Mouse (Mus musculus): ENCODE measurements around the gene Mterf1b.
"Not testable (repeated sequence)": the region's sequence is repeated elsewhere in the genome, so short reads cannot be mapped to it uniquely, and the experiment has no call there.

The Mterf1b gene

DNA sequence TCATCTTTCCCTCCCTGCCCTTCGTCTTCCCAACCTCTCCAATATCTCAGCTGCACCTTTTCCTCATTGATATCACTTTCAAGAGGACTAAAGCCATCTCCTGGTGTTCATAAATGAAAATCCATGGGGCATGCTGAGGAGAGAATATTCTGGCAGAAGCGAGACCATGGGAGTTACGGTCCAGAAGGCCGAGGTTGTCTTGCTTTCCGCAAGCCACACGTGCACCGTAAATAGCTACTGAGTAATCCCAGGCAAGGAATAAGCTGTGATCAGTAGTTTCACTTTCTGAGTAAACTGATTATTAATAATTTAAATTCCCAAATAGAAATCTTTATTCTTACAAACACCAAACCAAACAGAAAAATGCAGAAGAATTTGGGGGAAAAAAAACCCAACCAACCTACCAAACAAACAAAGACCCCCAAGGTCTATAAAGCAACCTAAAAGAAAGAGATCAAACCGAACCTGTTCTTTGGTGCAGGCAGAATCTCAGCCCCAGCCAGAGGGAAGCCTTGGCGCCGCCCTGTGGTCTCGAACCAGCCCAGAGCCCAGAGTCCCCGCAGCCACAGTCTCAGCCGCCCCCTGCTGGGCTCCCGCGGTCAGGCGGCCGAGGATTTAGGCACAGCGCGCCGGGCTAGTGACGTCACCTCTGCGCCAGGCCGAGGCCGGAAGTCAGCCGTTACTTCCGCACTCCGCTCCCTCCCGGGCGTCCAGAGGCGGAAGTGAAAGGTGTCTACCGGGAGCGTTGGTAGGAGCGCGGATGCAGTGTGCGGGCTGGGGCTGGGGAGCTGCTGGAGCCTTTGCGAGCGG, at the start of gene Mterf1b:
Mterf1b (plus strand) TSS at position 697 of the 810 bp plus-strand sequence.
- peak; percentile 99 for ATAC-seq (ENCODE audit: insufficient number of reproducible peaks, low FRiP score, low TSS enrichment)

DNA sequence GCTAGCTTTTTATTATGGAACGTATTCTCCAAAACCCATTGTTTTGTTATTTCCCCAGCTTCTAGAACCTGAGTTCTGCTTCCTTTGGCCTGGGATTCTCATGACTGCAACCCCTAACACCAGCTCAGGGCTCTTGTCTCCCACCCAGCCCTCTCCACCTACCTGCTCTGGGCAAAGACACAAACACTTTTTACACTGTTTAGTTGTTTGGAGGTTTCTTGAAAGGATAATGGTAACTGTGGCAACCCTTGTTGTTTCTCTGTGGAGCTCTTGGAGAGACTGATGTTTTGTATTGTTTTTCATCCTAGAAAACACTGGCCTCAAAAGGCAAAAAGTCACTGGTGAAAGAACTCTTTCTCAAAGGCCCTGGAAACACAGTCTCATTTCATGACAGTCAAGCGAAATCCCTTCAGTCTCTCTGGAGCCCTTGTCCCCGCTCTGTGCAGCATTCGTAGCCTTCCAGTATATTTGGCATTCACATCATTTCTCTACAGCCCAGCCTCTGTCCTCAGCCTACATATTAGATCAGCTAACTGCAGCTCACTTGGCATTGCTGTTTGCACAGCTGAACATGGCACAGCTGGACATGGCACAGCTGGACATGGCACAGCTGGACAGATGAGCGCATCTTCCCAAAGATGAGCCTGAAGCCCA, 32.6 kb upstream of the Mterf1b start:
- ATAC-seq (ENCODE audit: insufficient number of reproducible peaks, low FRiP score, low TSS enrichment), result not testable (repeated sequence)

DNA sequence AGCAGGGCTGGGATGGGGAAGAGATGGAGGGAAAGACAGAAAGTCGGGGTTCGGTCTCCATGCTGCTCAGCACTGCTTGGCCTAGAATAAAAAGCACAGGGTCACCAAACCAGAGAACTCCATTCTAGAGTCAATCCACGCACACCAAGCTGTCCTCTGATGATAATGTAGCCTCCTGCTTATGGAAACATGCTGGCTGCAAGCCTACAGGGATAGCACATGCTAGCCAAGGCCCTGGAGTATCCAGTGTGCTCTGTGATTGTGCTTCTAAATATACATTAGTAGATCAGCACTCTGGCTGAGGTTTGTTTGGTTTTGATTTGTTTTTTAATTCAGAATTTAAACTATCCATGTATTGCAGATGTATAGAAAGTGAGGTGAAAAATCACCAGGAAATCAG, 30.6 kb upstream of the Mterf1b start:
- ATAC-seq (ENCODE audit: insufficient number of reproducible peaks, low FRiP score, low TSS enrichment), result no peak

GRCm38 (mm10) chr5:4162461-4162860, 29.7 kb upstream of the Mterf1b start:
- no peak for ATAC-seq (ENCODE audit: insufficient number of reproducible peaks, low FRiP score, low TSS enrichment)

GRCm38 (mm10) chr5:4167813-4168529, 24.2 kb upstream of the Mterf1b start:
- not testable (repeated sequence) for ATAC-seq (ENCODE audit: insufficient number of reproducible peaks, low FRiP score, low TSS enrichment)

GRCm38 (mm10) chr5:4168530-4168926, 23.6 kb upstream of the Mterf1b start:
- not testable (repeated sequence) for ATAC-seq (ENCODE audit: insufficient number of reproducible peaks, low FRiP score, low TSS enrichment)

DNA sequence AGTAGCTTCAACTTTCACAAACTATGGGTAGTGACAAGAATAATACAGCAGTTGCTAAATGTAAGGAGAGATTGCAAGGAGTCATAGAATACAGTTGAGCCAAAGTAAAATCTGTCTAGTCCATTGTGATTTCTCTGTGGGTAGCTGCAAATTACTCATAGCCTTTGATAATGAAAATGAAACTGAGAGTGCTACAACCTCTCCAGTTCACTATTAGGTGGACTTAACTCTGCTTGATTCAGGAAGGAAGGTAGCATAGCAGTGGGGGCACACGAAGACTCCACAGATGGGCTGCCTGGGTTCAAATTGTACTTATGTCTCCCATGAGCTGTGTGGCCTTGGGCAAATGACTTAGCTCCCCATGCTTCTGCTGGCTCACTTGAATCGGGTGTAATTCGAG, 15.7 kb upstream of the Mterf1b start:
- not testable (repeated sequence) for ATAC-seq (ENCODE audit: insufficient number of reproducible peaks, low FRiP score, low TSS enrichment)

- no peak for ATAC-seq (ENCODE audit: insufficient number of reproducible peaks, low FRiP score, low TSS enrichment)
These were observed 12.8 kb upstream of the Mterf1b start for GRCm38 (mm10) chr5:4179364-4179763.

- no peak for ATAC-seq (ENCODE audit: insufficient number of reproducible peaks, low FRiP score, low TSS enrichment)
These were observed 5.4 kb upstream of the Mterf1b start for GRCm38 (mm10) chr5:4186815-4187214.

GRCm38 (mm10) chr5:4192481-4193246, 497 bp downstream of the Mterf1b start:
- not testable (repeated sequence) for ATAC-seq (ENCODE audit: insufficient number of reproducible peaks, low FRiP score, low TSS enrichment)

DNA sequence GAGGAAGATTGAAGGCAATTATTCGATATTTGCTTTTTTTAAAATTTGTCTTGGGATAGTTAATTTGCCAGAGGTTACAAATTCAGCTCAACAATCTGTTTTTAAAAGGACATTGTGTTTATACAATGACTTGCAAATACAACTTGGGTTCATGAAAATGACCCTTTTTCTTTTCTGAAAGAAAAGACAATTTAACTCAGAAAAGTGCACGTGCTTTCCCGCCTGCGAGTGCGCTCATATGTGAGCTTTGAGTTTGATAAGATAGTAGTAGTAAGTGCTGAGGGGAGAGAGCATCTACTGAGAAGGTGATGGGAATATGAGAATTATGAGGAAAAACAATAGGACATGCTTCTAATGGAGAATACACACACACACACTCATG, 1.1 kb downstream of the Mterf1b start:
- no peak for ATAC-seq (ENCODE audit: insufficient number of reproducible peaks, low FRiP score, low TSS enrichment)

GRCm38 (mm10) chr5:4194166-4194565, 2.0 kb downstream of the Mterf1b start:
- ATAC-seq (ENCODE audit: insufficient number of reproducible peaks, low FRiP score, low TSS enrichment), result no peak

GRCm38 (mm10) chr5:4195086-4195485, 2.9 kb downstream of the Mterf1b start:
- no peak for ATAC-seq (ENCODE audit: insufficient number of reproducible peaks, low FRiP score, low TSS enrichment)

DNA sequence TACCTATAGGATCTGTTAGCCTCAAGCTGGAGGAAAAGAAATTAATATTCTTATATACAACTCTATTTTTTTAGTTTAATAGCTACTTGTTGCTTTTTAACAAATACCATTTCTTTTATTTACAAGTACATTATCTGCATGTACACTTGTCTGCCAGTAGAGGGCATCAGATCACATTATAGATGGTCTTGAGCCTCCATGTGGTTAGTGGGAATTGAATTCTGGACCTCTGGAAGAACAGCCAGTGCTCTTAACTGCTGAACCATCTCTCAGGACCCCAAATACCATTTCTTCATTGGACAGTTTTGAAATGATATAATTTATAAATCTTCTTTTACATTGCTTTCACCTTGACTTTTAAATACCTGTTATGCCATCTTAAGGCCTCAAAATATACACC, 9.2 kb downstream of the Mterf1b start:
- ATAC-seq (ENCODE audit: insufficient number of reproducible peaks, low FRiP score, low TSS enrichment), result no peak

DNA sequence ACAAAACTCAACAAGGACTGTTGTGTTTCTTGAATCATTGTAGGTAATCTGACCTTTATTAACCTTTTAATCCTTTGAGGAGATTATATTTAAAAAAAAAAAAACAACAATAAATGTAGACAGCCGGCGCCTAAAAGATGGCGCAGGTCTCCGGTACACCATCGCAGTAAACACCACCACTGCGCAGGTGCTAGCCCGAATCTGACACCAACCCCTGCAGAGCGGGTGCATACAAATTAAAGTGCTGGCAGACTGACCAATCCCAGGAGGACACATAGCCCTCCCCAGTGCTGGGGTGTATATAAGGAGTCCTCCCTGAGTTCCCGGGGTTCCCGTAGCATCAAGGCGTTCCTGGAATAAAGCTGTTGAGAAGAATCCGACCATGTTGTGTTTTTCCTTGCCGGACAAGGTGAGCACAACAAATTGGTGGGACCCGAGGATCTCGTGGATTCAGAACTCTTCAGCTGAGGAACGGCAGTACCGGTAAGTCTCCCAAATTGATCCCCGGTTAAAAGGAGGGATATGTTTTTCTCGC, 10.2 kb downstream of the Mterf1b start:
- not testable (repeated sequence) for ATAC-seq (ENCODE audit: insufficient number of reproducible peaks, low FRiP score, low TSS enrichment)

GRCm38 (mm10) chr5:4210082-4210481, 17.9 kb downstream of the Mterf1b start:
- ATAC-seq (ENCODE audit: insufficient number of reproducible peaks, low FRiP score, low TSS enrichment), result not testable (repeated sequence)

- no peak for ATAC-seq (ENCODE audit: insufficient number of reproducible peaks, low FRiP score, low TSS enrichment)
These were observed 29.1 kb downstream of the Mterf1b start for GRCm38 (mm10) chr5:4221309-4221708.

GRCm38 (mm10) chr5:4221981-4222623, 29.9 kb downstream of the Mterf1b start:
- no peak for ATAC-seq (ENCODE audit: insufficient number of reproducible peaks, low FRiP score, low TSS enrichment)

GRCm38 (mm10) chr5:4232163-4232562, 40.0 kb downstream of the Mterf1b start:
- ATAC-seq (ENCODE audit: insufficient number of reproducible peaks, low FRiP score, low TSS enrichment), result no peak

DNA sequence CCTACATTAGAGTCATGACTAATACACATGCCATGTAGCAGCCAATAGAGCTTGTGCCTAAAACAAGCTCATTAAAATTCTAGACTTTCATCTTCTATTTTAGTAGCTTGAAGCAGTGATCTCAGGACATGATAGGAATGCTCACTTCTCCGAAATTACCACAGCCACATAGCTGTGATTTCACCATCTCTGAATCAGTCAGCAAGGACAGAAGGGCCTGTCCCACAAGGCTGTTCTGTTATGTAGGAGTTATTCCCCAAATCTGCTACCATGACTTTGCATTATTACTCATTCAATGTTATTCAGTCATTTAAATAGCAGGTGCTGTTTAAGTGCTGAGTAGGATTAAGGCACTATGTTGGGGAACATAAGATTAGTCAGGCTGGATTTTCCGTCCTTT, 42.3 kb downstream of the Mterf1b start:
- ATAC-seq (ENCODE audit: insufficient number of reproducible peaks, low FRiP score, low TSS enrichment), result no peak

Measured in cerebellum, adult (tissue).